Mouse (Mus musculus): ENCODE measurements around the gene Zbtb20.

GRCm38 (mm10) chr16:43383149-43383740 lies 507.6 kb downstream of the Zbtb20 start:
- no peak for TF ChIP-seq GATA1 (IDR thresholded peaks at IDR 0.05; ENCODE audit: borderline replicate concordance, low read length)
- TF ChIP-seq CTCF (IDR thresholded peaks at IDR 0.05; ENCODE audit: low read depth, low read length): no peak
- no peak for TF ChIP-seq TAL1 (conservative IDR thresholded peaks at IDR 0.05; ENCODE audit: low read depth, low read length)
- TF ChIP-seq POLR2AphosphoS5 (IDR thresholded peaks at IDR 0.05; ENCODE audit: insufficient replicate concordance, low read depth, low read length): no peak
- no peak for TF ChIP-seq GATA2 (IDR thresholded peaks at IDR 0.05; ENCODE audit: borderline replicate concordance, low read depth, low read length)

All from G1E (cell line).